In genomic region chr2:73280356-73281047, GRCm38 (mm10) we compare ENCODE assay signal across 9 mouse cellular contexts. TPM values are rescaled to one million over a fixed set of nuclear protein-coding genes. Genes with fewer than 3 reads are reported as not detected.
DNase-seq lines count a peak whose midpoint lies in the region; ATAC-seq and TF ChIP-seq lines count a peak whose summit lies in the region.
"Had no signal": no experiment of that assay in that cellular context is flagged by ENCODE, and none has a peak within 500 bp of the region (broad histone marks: within the 10 kb centered on the region; RNA-seq: fewer than 3 reads in every experiment).

No protein-coding gene starts in this region.

- no peaks in the 10 kb centered on the region for H3K9me3 ChIP-seq in heart, postnatal 0 days (replicated peaks; ENCODE audit: control insufficient read depth, low read length)
- H3K9me3 ChIP-seq: hindbrain, embryonic 15.5 days had no signal

- H3K4me1 ChIP-seq in heart, postnatal 0 days (ENCODE audit: control insufficient read depth, insufficient read depth) = no peaks in the 10 kb centered on the region

- H3K9ac ChIP-seq in heart, postnatal 0 days (replicated peaks; ENCODE audit: low read depth, low read length) = no peak overlapping the region
- H3K9ac ChIP-seq: hindbrain, embryonic 15.5 days had no signal

- no peak for TF ChIP-seq CTCF in heart, postnatal 0 days (IDR thresholded peaks at IDR 0.05; ENCODE audit: low read depth)

- H3K4me3 ChIP-seq in heart, postnatal 0 days (ENCODE audit: low read depth, low read length) = 0 out of 2 replicates have a peak overlapping the region, but pooled peaks have one; percentile 6

- no peak overlapping the region for H3K27ac ChIP-seq in heart, postnatal 0 days (ENCODE audit: low read depth)
- H3K27ac ChIP-seq: hindbrain, embryonic 15.5 days had no signal

- ATAC-seq in heart, postnatal 0 days (ENCODE audit: insufficient read depth, low read depth) = no peak

- WGBS in heart, postnatal 0 days = 6% methylated on average over 33 of the region's 33 CpGs

- no peaks in the 10 kb centered on the region; the same call in 1 of the 2 replicates for H3K36me3 ChIP-seq in heart, postnatal 0 days (replicated peaks; ENCODE audit: control insufficient read depth, insufficient read depth, low read length)
- H3K36me3 ChIP-seq: hindbrain, embryonic 15.5 days had no signal

- H3K4me2 ChIP-seq in heart, postnatal 0 days (ENCODE audit: low read depth, low read length) = peak overlapping the region; percentile 5; the same call in 1 of the 2 replicates

- peaks cover 65% of the 10 kb centered on the region for H3K27me3 ChIP-seq in heart, postnatal 0 days (ENCODE audit: control insufficient read depth, insufficient read depth, low read length)

- peak; percentile 88 for DNase-seq in heart, adult 11 months
- no peak for DNase-seq in heart, adult 9 months (ENCODE audit: low spot score in 2 of 2)
- DNase-seq in ES-CJ7 (ENCODE audit: low read depth, low spot score) = peak; percentile 21
- no peak for DNase-seq in heart, postnatal 0 days (ENCODE audit: low spot score)
- peak; percentile 25 for DNase-seq in mesoderm, embryonic 11.5 days (ENCODE audit: low read depth, low spot score)
- no peak for DNase-seq in right cerebral cortex, adult 2 months (ENCODE audit: low spot score in 2 of 2)
- DNase-seq in layer of hippocampus, postnatal 14 days (ENCODE audit: low spot score in 2 of 2) = no peak
- DNase-seq in yolk sac, embryonic 10.5 days (ENCODE audit: low spot score) = no peak

- no peak for TF ChIP-seq EP300 in heart, postnatal 0 days (IDR thresholded peaks at IDR 0.05; ENCODE audit: low read depth)

RNA-seq across cellular contexts. Expression of gene Sp9, which starts 8.8 kb away (rescaled TPM):
- total RNA-seq in heart, postnatal 0 days (2014; rRNA removed; ENCODE audit: low replicate concordance) = not detected in 2 replicates
- not detected in 2 replicates for polyA plus RNA-seq in heart, postnatal 0 days (2015; fragmentation: Nextera tagmentation; extraction: Ambion mirVana)
- total RNA-seq in layer of hippocampus, postnatal 14 days (2021) = 1 to 10 TPM; 4.6 to 4.8 TPM

RNA-seq across cellular contexts. Expression of gene Scrn3, which starts 31.9 kb away (rescaled TPM):
- total RNA-seq in heart, postnatal 0 days (2014; rRNA removed; ENCODE audit: low replicate concordance) = 10.5 and 16.3 TPM in 2 replicates
- 13.5 and 13.8 TPM in 2 replicates for polyA plus RNA-seq in heart, postnatal 0 days (2015; fragmentation: Nextera tagmentation; extraction: Ambion mirVana)
- 10 to 100 TPM; 15.0 to 16.8 TPM for total RNA-seq in layer of hippocampus, postnatal 14 days (2021)

RNA-seq across cellular contexts. Expression of gene Cir1, which starts 32.0 kb away (rescaled TPM):
- 0.08 and 3.9 TPM in 2 replicates for total RNA-seq in heart, postnatal 0 days (2014; rRNA removed; ENCODE audit: low replicate concordance)
- polyA plus RNA-seq in heart, postnatal 0 days (2015; fragmentation: Nextera tagmentation; extraction: Ambion mirVana) = 20.0 and 24.3 TPM in 2 replicates
- total RNA-seq in layer of hippocampus, postnatal 14 days (2021) = 10 to 100 TPM; 25.7 to 25.9 TPM

Comparison
In these comparisons a context has a peak if more than half of its experiments do, and no peak if none do; other contexts are left out.
1. DNase-seq: peak in heart, adult 11 months (single experiment), ES-CJ7 (single experiment) and mesoderm, embryonic 11.5 days (single experiment); none in heart, adult 9 months (0 of 2), heart, postnatal 0 days (single experiment), right cerebral cortex, adult 2 months (0 of 2), layer of hippocampus, postnatal 14 days (0 of 2) and yolk sac, embryonic 10.5 days (single experiment).